Mouse (Mus musculus) G1E-ER4 (cell line): ENCODE data around the gene Ddr1. TPM values are rescaled to one million over a fixed set of nuclear protein-coding genes. Genes with fewer than 3 reads are reported as not detected.

Experiments used
- GATA1 ChIP-seq: IDR thresholded peaks from one replicate; pipeline ENCODE4 v1.8.0; 2012; ENCODE audit warnings: low read length, inconsistent platforms
- polyA plus RNA-seq: library from polyadenylated mRNA; stranded (reverse); fragments of >175 nt; gene quantifications from 2 replicates; pipeline ENCODE4 v1.2.3, GENCODE M21; 2012

Gene Ddr1
- polyA plus RNA-seq, 1 experiment: 0.02 TPM

GRCm38 (mm10) chr17:35701978-35702461 lies 2.4 kb downstream of the Ddr1 start:
- no peak for TF ChIP-seq GATA1

GRCm38 (mm10) chr17:35701203-35701977 lies 3.0 kb downstream of the Ddr1 start:
- TF ChIP-seq GATA1: no peak

GRCm38 (mm10) chr17:35700371-35700961 lies 4.0 kb downstream of the Ddr1 start:
- no peak for TF ChIP-seq GATA1

GRCm38 (mm10) chr17:35699919-35700318 lies 4.5 kb downstream of the Ddr1 start:
- no peak for TF ChIP-seq GATA1

- no peak for TF ChIP-seq GATA1
Observed at GRCm38 (mm10) chr17:35698501-35698883, 5.9 kb downstream of the Ddr1 start.

GRCm38 (mm10) chr17:35697759-35698500 lies 6.5 kb downstream of the Ddr1 start:
- TF ChIP-seq GATA1: no peak

GRCm38 (mm10) chr17:35697429-35697758 lies 7.0 kb downstream of the Ddr1 start:
- TF ChIP-seq GATA1: no peak

GRCm38 (mm10) chr17:35696691-35697090 lies 7.7 kb downstream of the Ddr1 start:
- TF ChIP-seq GATA1: no peak

GRCm38 (mm10) chr17:35695289-35695688 lies 9.1 kb downstream of the Ddr1 start:
- TF ChIP-seq GATA1: no peak

GRCm38 (mm10) chr17:35693906-35694305 lies 10.5 kb downstream of the Ddr1 start:
- TF ChIP-seq GATA1: no peak

- TF ChIP-seq GATA1: no peak
Observed at GRCm38 (mm10) chr17:35692368-35692767, 12.1 kb downstream of the Ddr1 start.

- no peak for TF ChIP-seq GATA1
Observed at GRCm38 (mm10) chr17:35691811-35692210, 12.6 kb downstream of the Ddr1 start.

- TF ChIP-seq GATA1: no peak
Observed at GRCm38 (mm10) chr17:35689936-35690645, 14.3 kb downstream of the Ddr1 start.

GRCm38 (mm10) chr17:35688347-35689175 lies 15.9 kb downstream of the Ddr1 start:
- TF ChIP-seq GATA1: no peak

- no peak for TF ChIP-seq GATA1
Observed at GRCm38 (mm10) chr17:35685061-35685460, 19.4 kb downstream of the Ddr1 start.

- no peak for TF ChIP-seq GATA1
Observed at GRCm38 (mm10) chr17:35681986-35682385, 22.4 kb downstream of the Ddr1 start.
